Mouse (Mus musculus) hindbrain, embryonic 16.5 days (tissue): ENCODE data around the gene Helt. TPM values are rescaled to one million over a fixed set of nuclear protein-coding genes. Genes with fewer than 3 reads are reported as not detected.
A peak's percentile ranks its signal among the peaks of the same experiment; 100 is the strongest.

Source experiments
- ATAC-seq: fragments of 200-750 bp; cut with Nextera tagmentation; 2 replicates; pipeline ENCODE4 v1.8.0; 2017; ENCODE audit warnings: moderate TSS enrichment, moderate library complexity
- H3K27ac ChIP-seq: fragments of 300-500 bp; sonication (generic); 2 replicates; pipeline ENCODE4 v1.5.1; 2014; ENCODE audit warnings: low read depth, mild to moderate bottlenecking, control low read depth, low read length, moderate library complexity
- H3K27me3 ChIP-seq: fragments of 300-500 bp; sonication (generic); replicated peaks from 2 replicates; pipeline ENCODE4 v1.6.1; 2014; ENCODE audit warnings: low read length; ENCODE audit not compliant: control insufficient read depth, insufficient read depth
- H3K36me3 ChIP-seq: fragments of 300-500 bp; sonication (generic); 2 replicates; pipeline ENCODE4 v1.6.1; 2014; ENCODE audit warnings: mild to moderate bottlenecking, low read length, moderate library complexity, mixed read lengths; ENCODE audit not compliant: control insufficient read depth, insufficient read depth
- H3K4me1 ChIP-seq: fragments of 300-500 bp; sonication (generic); 2 replicates; pipeline ENCODE4 v1.6.1; 2014; ENCODE audit warnings: low read depth, low read length; ENCODE audit not compliant: control insufficient read depth, insufficient read depth
- H3K4me2 ChIP-seq: fragments of 300-500 bp; sonication (generic); 2 replicates; pipeline ENCODE4 v1.6.1; 2014; ENCODE audit warnings: mild to moderate bottlenecking, low read length, control low read depth, moderate library complexity
- H3K4me3 ChIP-seq: fragments of 300-500 bp; sonication (generic); 2 replicates; pipeline ENCODE4 v1.5.1; 2014; ENCODE audit warnings: mild to moderate bottlenecking, low read length, control low read depth, moderate library complexity
- H3K9ac ChIP-seq: fragments of 300-500 bp; sonication (generic); 2 replicates; pipeline ENCODE4 v1.6.1; 2014; ENCODE audit warnings: low read depth, mild to moderate bottlenecking, control low read depth, low read length, moderate library complexity
- H3K9me3 ChIP-seq: fragments of 300-500 bp; sonication (generic); 2 replicates; pipeline ENCODE4 v1.6.1; 2014; ENCODE audit warnings: mild to moderate bottlenecking, low read length, moderate library complexity; ENCODE audit not compliant: control insufficient read depth
- WGBS: fragments of 180-500 bp; shearing (Covaris S2); extraction: QIAGEN DNeasy Blood & Tissue Kit; methylation state at CpG from one replicate; pipeline ENCODE4 v1.1.7; 2014; 5-methylcytosine and 5-hydroxymethylcytosine counted together
- polyA plus RNA-seq: library from polyadenylated mRNA; unstranded; fragments of >200 nt; fragmentation: Nextera tagmentation; extraction: Ambion mirVana; gene quantifications from 2 replicates; pipeline ENCODE4 v1.2.1, GENCODE M21; 2015

Gene Helt
- polyA plus RNA-seq, 1 experiment from 2014 or later = not detected

- Histone ChIP-seq H3K4me1 (peaks cover 4% of the 10 kb centered on the region; the same call in 1 of the 2 replicates), H3K36me3 (no peaks in the 10 kb centered on the region), H3K4me3 (peak overlapping the region; percentile 26), H3K27ac (no peak overlapping the region), H3K4me2 (peak overlapping the region; percentile 45), H3K9me3 (no peaks in the 10 kb centered on the region), H3K27me3 (peaks cover 75% of the 10 kb centered on the region), H3K9ac (no peak overlapping the region)
- peak; percentile 45; the same call in 1 of the 2 replicates for ATAC-seq
- WGBS = 2% methylated on average over 33 of the region's 33 CpGs
Observed at GRCm38 (mm10) chr8:46291931-46292675, 2.4 kb downstream of the Helt start.

DNA sequence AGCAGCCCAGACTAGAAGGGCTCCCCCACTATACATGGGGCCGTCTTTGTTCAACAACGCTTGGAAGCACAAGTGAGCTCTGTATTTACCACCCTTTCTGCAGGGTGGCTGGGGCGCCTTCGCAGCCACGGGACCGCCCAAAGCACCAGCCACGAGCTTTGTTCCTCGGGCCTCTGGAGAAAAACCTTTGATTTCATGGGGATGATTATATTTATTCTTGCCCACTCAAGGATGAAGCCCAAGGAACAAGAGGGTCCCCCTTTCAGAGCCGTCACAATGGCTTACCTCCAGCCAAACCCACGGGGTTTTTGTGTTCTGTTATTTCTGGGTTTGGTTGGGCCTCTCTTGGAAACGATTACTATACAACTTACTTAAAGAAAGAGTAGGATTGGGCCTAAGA, 5.2 kb downstream of the Helt start:
- H3K9ac ChIP-seq = no peak overlapping the region
- H3K4me3 ChIP-seq = no peak overlapping the region
- no peak overlapping the region for H3K27ac ChIP-seq
- H3K36me3 ChIP-seq = no peaks in the 10 kb centered on the region
- H3K9me3 ChIP-seq = no peaks in the 10 kb centered on the region
- H3K27me3 ChIP-seq = peaks cover 47% of the 10 kb centered on the region
- no peak for ATAC-seq
- 9% methylated on average over 11 of the region's 11 CpGs for WGBS
- no peak overlapping the region for H3K4me2 ChIP-seq
- peaks cover 2% of the 10 kb centered on the region; the same call in 1 of the 2 replicates for H3K4me1 ChIP-seq

DNA sequence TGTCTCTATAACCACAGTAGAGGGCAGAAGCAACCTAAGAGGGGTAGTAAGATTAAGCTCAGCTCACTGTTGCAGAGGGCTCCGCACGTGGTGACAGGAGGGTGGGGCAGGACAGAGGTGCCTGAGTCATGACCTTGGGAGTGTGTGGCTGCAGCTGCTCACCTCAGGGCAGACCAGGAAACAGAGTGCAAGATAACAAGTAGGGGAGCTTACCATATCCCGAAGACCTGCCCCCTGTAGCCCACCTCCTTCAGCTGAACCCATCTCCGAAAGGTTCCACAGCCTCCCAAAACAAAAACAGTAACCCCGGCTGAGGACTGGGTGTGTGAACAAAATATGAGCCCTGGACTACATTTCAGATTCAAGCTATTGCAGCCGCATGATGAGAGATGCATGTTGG, 6.5 kb downstream of the Helt start:
- H3K9me3 ChIP-seq = no peaks in the 10 kb centered on the region
- no peak overlapping the region for H3K9ac ChIP-seq
- ATAC-seq = no peak
- H3K4me2 ChIP-seq = no peak overlapping the region
- WGBS = 92% methylated on average over 6 of the region's 6 CpGs
- no peak overlapping the region for H3K4me3 ChIP-seq
- H3K36me3 ChIP-seq = no peaks in the 10 kb centered on the region
- peaks cover 34% of the 10 kb centered on the region for H3K27me3 ChIP-seq
- H3K27ac ChIP-seq = no peak overlapping the region
- H3K4me1 ChIP-seq = no peaks in the 10 kb centered on the region

DNA sequence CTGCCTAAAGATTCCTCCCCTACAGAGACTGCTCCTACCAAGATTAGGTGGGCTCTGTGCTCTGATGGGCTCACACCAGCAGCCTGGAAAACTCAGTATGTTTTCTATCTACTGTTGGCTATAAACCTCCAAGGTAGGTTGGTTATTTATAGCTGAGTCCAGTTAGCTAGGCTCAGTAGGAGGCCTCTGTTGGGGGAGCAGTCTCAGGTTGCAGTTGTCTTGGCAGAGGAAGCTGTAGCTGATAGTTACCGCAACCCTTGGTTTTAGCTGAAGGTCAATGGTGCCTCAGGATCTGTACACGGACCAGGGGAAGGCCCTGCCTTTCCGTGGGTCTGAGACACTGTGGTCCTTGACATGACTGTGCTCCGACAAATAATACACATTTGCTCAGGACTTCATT, 8.5 kb downstream of the Helt start:
- no peaks in the 10 kb centered on the region for H3K4me1 ChIP-seq
- H3K36me3 ChIP-seq = no peaks in the 10 kb centered on the region
- H3K27me3 ChIP-seq = peaks cover 17% of the 10 kb centered on the region
- ATAC-seq = no peak
- no peaks in the 10 kb centered on the region for H3K9me3 ChIP-seq
- no peak overlapping the region for H3K27ac ChIP-seq
- H3K4me2 ChIP-seq = no peak overlapping the region
- no peak overlapping the region for H3K4me3 ChIP-seq
- H3K9ac ChIP-seq = no peak overlapping the region
- 86% methylated on average over 4 of the region's 4 CpGs for WGBS

DNA sequence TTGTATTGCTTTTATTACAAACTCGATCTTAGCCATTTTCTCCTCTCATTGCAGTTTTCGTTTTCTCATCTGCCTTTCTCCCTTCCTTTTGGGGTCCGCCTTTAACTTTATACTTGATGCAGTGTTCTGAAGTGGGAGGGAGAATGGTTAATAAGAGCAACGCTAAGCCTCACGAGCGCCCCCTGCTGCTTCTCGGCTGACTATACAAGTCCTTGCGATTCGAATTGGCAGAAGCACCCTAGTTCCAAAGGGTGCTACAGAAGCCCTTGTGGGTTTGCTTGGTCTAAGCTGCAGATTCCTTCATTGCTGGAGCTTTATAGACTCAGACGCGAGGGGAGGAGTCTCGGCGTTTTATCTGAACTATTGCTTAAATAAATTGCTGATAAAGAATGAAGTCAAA, 12.9 kb downstream of the Helt start:
- no peak overlapping the region for H3K9ac ChIP-seq
- 8% methylated on average over 13 of the region's 13 CpGs for WGBS
- H3K4me3 ChIP-seq = no peak overlapping the region
- no peaks in the 10 kb centered on the region for H3K36me3 ChIP-seq
- no peaks in the 10 kb centered on the region for H3K4me1 ChIP-seq
- ATAC-seq = no peak
- H3K27ac ChIP-seq = no peak overlapping the region
- H3K9me3 ChIP-seq = no peaks in the 10 kb centered on the region
- no peaks in the 10 kb centered on the region for H3K27me3 ChIP-seq
- H3K4me2 ChIP-seq = no peak overlapping the region

DNA sequence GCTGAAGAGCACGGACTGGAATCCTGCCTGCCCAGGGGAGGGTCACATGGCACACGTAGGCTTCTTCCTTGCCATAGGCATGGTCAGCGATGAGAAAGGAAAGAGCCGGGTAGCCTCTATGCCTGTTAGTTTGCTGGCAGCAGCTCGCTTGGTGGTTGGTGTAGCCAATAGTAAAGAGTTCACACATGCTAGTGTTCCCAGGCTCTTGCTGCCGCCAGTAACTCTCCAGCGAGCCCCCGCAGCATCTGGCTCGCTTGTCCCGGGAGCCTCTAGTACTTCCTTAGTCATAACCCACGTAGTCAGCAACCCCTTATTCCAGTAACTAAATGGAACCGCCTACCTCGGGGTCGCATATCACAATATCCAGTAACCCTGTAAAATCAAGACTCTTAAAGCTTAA, 17.5 kb downstream of the Helt start:
- Histone ChIP-seq H3K36me3 (no peaks in the 10 kb centered on the region), H3K9ac (no peak overlapping the region), H3K27ac (no peak overlapping the region), H3K4me1 (no peaks in the 10 kb centered on the region), H3K27me3 (no peaks in the 10 kb centered on the region), H3K9me3 (no peaks in the 10 kb centered on the region), H3K4me3 (no peak overlapping the region), H3K4me2 (no peak overlapping the region)
- whole genome bisulfite sequencing = 83% methylated on average over 14 of the region's 14 CpGs
- no peak for ATAC-seq

- Histone ChIP-seq H3K4me1 (0 out of 2 replicates have a peak, but pooled peaks cover 2% of the 10 kb centered on the region), H3K4me2 (no peak overlapping the region), H3K4me3 (no peak overlapping the region), H3K36me3 (no peaks in the 10 kb centered on the region), H3K9ac (no peak overlapping the region), H3K9me3 (no peaks in the 10 kb centered on the region), H3K27ac (no peak overlapping the region), H3K27me3 (no peaks in the 10 kb centered on the region)
- 33% methylated on average over 6 of the region's 6 CpGs for WGBS
- ATAC-seq = no peak
Observed at GRCm38 (mm10) chr8:46270741-46271140, 23.7 kb downstream of the Helt start.

DNA sequence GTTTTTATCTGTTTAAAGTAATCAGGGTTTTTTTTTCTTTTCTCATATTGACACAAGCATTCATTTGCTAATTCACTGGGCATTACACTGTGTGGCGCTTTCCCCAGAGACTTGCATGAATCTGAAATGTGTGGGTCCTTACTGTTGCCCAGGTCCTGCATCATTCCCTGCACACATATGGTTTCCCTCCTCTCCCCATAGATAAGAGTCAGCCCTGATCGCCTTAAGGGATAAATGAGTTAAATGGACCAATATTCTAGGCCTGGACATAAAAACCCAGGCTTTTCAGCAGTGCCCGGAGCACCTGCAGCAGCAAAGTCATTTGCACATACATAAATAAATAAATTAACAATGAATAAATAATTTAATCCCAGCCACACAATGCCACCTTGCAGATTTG, 24.3 kb downstream of the Helt start:
- 35% methylated on average over 3 of the region's 3 CpGs for WGBS
- Histone ChIP-seq H3K4me3 (no peak overlapping the region), H3K36me3 (no peaks in the 10 kb centered on the region), H3K9me3 (no peaks in the 10 kb centered on the region), H3K4me2 (no peak overlapping the region), H3K27ac (no peak overlapping the region), H3K4me1 (0 out of 2 replicates have a peak, but pooled peaks cover 2% of the 10 kb centered on the region), H3K27me3 (no peaks in the 10 kb centered on the region), H3K9ac (no peak overlapping the region)
- no peak for ATAC-seq

DNA sequence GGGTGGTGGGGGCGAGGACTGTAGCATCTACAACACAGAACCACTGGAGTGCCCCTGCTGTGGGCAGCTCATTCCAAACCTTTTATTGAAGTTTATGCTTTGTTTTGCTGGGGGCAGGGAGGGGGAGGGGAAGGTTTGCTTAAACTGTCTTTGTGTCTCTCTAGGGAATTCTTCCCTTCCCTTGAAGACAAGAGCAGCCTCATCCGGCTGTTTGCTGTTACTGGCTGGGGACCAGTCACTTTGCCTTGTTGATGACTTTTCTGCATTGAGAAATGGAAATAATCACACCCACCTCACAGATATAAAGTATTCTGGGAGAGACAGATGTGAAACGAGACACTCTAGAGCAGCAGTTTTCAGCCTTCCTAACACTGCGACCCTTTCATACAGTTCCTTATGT, 27.7 kb downstream of the Helt start:
- ATAC-seq = no peak
- 41% methylated on average over 4 of the region's 4 CpGs for WGBS
- Histone ChIP-seq H3K9me3 (no peaks in the 10 kb centered on the region), H3K4me3 (no peak overlapping the region), H3K9ac (no peak overlapping the region), H3K27ac (no peak overlapping the region), H3K36me3 (no peaks in the 10 kb centered on the region), H3K27me3 (no peaks in the 10 kb centered on the region), H3K4me2 (no peak overlapping the region), H3K4me1 (0 out of 2 replicates have a peak, but pooled peaks cover 2% of the 10 kb centered on the region)
